Mouse (Mus musculus) liver, embryonic 14.5 days (tissue): ENCODE measurements around the gene Myo7a.

Source experiments
- CTCF ChIP-seq: IDR thresholded peaks from 2 replicates; pipeline ENCODE4 v1.5.1; 2016; ENCODE audit warnings: antibody characterized with exemption, low read depth, control low read depth
- EP300 ChIP-seq: IDR thresholded peaks from 2 replicates; pipeline ENCODE4 v1.6.1; 2016; ENCODE audit warnings: antibody characterized with exemption, low read depth

DNA sequence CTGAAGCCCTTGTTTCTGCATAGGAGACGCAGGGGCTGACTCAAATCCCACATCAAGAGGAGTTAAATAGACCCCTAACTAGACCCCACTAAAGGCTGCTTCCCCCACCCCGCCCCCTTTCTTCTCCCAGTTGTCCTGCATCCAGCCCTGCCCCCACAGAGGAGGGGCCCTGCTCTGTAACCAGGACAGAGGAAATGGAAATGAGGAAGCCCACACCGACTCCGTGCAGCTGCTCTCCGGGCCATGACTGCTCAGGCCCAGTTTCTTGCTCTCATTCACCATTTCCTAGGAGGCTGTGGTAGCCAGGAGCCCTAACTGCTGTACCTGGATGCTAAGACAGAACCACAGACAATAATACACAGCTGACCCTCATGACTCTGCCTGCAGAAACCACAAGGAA, 36.9 kb downstream of the Myo7a start:
- no peak for TF ChIP-seq CTCF
- TF ChIP-seq EP300: no peak
